Mouse (Mus musculus) lung, embryonic 16.5 days (tissue): ENCODE results near the gene Plac1. TPM values are rescaled to one million over a fixed set of nuclear protein-coding genes. Genes with fewer than 3 reads are reported as not detected.

Source experiments
- ATAC-seq: fragments of 200-750 bp; cut with Nextera tagmentation; 2 replicates; pipeline ENCODE4 v1.8.0; 2017; ENCODE audit warnings: low read depth, mild to moderate bottlenecking, moderate library complexity
- H3K27ac ChIP-seq: fragments of 300-500 bp; sonication (generic); 2 replicates; pipeline ENCODE4 v1.5.1; 2014; ENCODE audit warnings: mild to moderate bottlenecking, control low read depth, low read length
- H3K27me3 ChIP-seq: fragments of 300-500 bp; sonication (generic); 2 replicates; pipeline ENCODE4 v1.6.1; 2014; ENCODE audit warnings: low read depth, low read length, mixed read lengths; ENCODE audit not compliant: control insufficient read depth, insufficient read depth
- H3K36me3 ChIP-seq: fragments of 300-500 bp; sonication (generic); 2 replicates; pipeline ENCODE4 v1.6.1; 2014; ENCODE audit warnings: low read length; ENCODE audit not compliant: control insufficient read depth, insufficient read depth
- H3K4me1 ChIP-seq: fragments of 300-500 bp; sonication (generic); replicated peaks from 2 replicates; pipeline ENCODE4 v1.6.1; 2014; ENCODE audit warnings: low read length, mixed read lengths; ENCODE audit not compliant: control insufficient read depth, insufficient read depth
- H3K4me2 ChIP-seq: fragments of 300-500 bp; sonication (generic); 2 replicates; pipeline ENCODE4 v1.6.1; 2014; ENCODE audit warnings: low read depth, low read length, control low read depth
- H3K4me3 ChIP-seq: fragments of 300-500 bp; sonication (generic); 2 replicates; pipeline ENCODE4 v1.5.1; 2014; ENCODE audit warnings: mild to moderate bottlenecking, low read length, control low read depth
- H3K9ac ChIP-seq: fragments of 300-500 bp; sonication (generic); 2 replicates; pipeline ENCODE4 v1.6.1; 2014; ENCODE audit warnings: low read length, control low read depth
- H3K9me3 ChIP-seq: fragments of 300-500 bp; sonication (generic); 2 replicates; pipeline ENCODE4 v1.6.1; 2016; ENCODE audit warnings: low read length; ENCODE audit not compliant: control insufficient read depth
- WGBS: fragments of 180-500 bp; shearing (Covaris S2); extraction: QIAGEN DNeasy Blood & Tissue Kit; methylation state at CpG from one replicate; pipeline ENCODE4 v1.1.7; 2014; 5-methylcytosine and 5-hydroxymethylcytosine counted together
- polyA plus RNA-seq: library from polyadenylated mRNA; unstranded; fragments of >200 nt; fragmentation: Nextera tagmentation; extraction: Ambion mirVana; gene quantifications from 2 replicates; pipeline ENCODE4 v1.2.1, GENCODE M21; 2015

Gene Plac1
- polyA plus RNA-seq, 1 experiment from 2014 or later = 19.5 TPM

GRCm38 (mm10) chrX:53107127-53107526, 132.8 kb downstream of the Plac1 start:
- Histone ChIP-seq H3K36me3 (no peaks in the 10 kb centered on the region), H3K4me3 (no peak overlapping the region), H3K27ac (peak overlapping the region; percentile 27; the same call in 1 of the 2 replicates), H3K9ac (no peak overlapping the region), H3K4me1 (no peaks in the 10 kb centered on the region), H3K9me3 (no peaks in the 10 kb centered on the region), H3K27me3 (no peaks in the 10 kb centered on the region), H3K4me2 (no peak overlapping the region)
- ATAC-seq = peak; percentile 51; the same call in 1 of the 2 replicates
- 52% methylated on average over 2 of the region's 2 CpGs for WGBS

GRCm38 (mm10) chrX:53101165-53101564, 138.7 kb downstream of the Plac1 start:
- 38% methylated on average over 2 of the region's 2 CpGs for WGBS
- Histone ChIP-seq H3K4me2 (no peak overlapping the region), H3K4me3 (no peak overlapping the region), H3K9me3 (no peaks in the 10 kb centered on the region), H3K36me3 (no peaks in the 10 kb centered on the region), H3K9ac (no peak overlapping the region), H3K27me3 (no peaks in the 10 kb centered on the region), H3K27ac (no peak overlapping the region; the same call in 1 of the 2 replicates), H3K4me1 (no peaks in the 10 kb centered on the region)
- no peak; the same call in 1 of the 2 replicates for ATAC-seq

GRCm38 (mm10) chrX:53099951-53100350, 140.0 kb downstream of the Plac1 start:
- no peaks in the 10 kb centered on the region for H3K4me1 ChIP-seq
- 0 out of 2 replicates have a peak, but pooled peaks have one; percentile 31 for ATAC-seq
- no peaks in the 10 kb centered on the region for H3K36me3 ChIP-seq
- no peaks in the 10 kb centered on the region for H3K27me3 ChIP-seq
- no peak overlapping the region for H3K4me3 ChIP-seq
- H3K27ac ChIP-seq = no peak overlapping the region
- H3K9ac ChIP-seq = no peak overlapping the region
- no peak overlapping the region for H3K4me2 ChIP-seq
- H3K9me3 ChIP-seq = no peaks in the 10 kb centered on the region
- 41% methylated on average over 7 of the region's 7 CpGs for WGBS

GRCm38 (mm10) chrX:53099266-53099665, 140.6 kb downstream of the Plac1 start:
- no peaks in the 10 kb centered on the region for H3K9me3 ChIP-seq
- peak; percentile 41; the same call in 1 of the 2 replicates for ATAC-seq
- H3K36me3 ChIP-seq = no peaks in the 10 kb centered on the region
- no peaks in the 10 kb centered on the region for H3K4me1 ChIP-seq
- H3K9ac ChIP-seq = no peak overlapping the region
- H3K27me3 ChIP-seq = no peaks in the 10 kb centered on the region
- no peak overlapping the region for H3K4me2 ChIP-seq
- 0 out of 2 replicates have a peak overlapping the region, but pooled peaks have one; percentile 10 for H3K27ac ChIP-seq
- H3K4me3 ChIP-seq = no peak overlapping the region
- WGBS = 58% methylated on average over 3 of the region's 3 CpGs

- no peaks in the 10 kb centered on the region for H3K9me3 ChIP-seq
- no peak for ATAC-seq
- no peak overlapping the region for H3K9ac ChIP-seq
- no peak overlapping the region for H3K4me3 ChIP-seq
- H3K4me1 ChIP-seq = no peaks in the 10 kb centered on the region
- no peaks in the 10 kb centered on the region for H3K27me3 ChIP-seq
- 77% methylated on average over 4 of the region's 4 CpGs for WGBS
- H3K36me3 ChIP-seq = no peaks in the 10 kb centered on the region
- H3K27ac ChIP-seq = no peak overlapping the region
- no peak overlapping the region for H3K4me2 ChIP-seq
These were observed 141.6 kb downstream of the Plac1 start for GRCm38 (mm10) chrX:53098293-53098692.

- Histone ChIP-seq H3K4me2 (no peak overlapping the region), H3K9ac (no peak overlapping the region), H3K27me3 (no peaks in the 10 kb centered on the region), H3K27ac (no peak overlapping the region), H3K4me1 (no peaks in the 10 kb centered on the region), H3K36me3 (no peaks in the 10 kb centered on the region), H3K9me3 (no peaks in the 10 kb centered on the region), H3K4me3 (no peak overlapping the region)
- 70% methylated on average over 4 of the region's 4 CpGs for WGBS
- ATAC-seq = no peak
These were observed 142.1 kb downstream of the Plac1 start for GRCm38 (mm10) chrX:53097786-53098185.

- H3K27ac ChIP-seq = no peak overlapping the region
- H3K27me3 ChIP-seq = no peaks in the 10 kb centered on the region
- H3K4me2 ChIP-seq = no peak overlapping the region
- 50% methylated on average over 2 of the region's 2 CpGs for WGBS
- no peak overlapping the region for H3K4me3 ChIP-seq
- H3K4me1 ChIP-seq = no peaks in the 10 kb centered on the region
- H3K9ac ChIP-seq = no peak overlapping the region
- ATAC-seq = no peak
- H3K9me3 ChIP-seq = no peaks in the 10 kb centered on the region
- H3K36me3 ChIP-seq = no peaks in the 10 kb centered on the region
These were observed 146.5 kb downstream of the Plac1 start for GRCm38 (mm10) chrX:53093381-53093780.

GRCm38 (mm10) chrX:53088663-53089292, 151.1 kb downstream of the Plac1 start:
- H3K27ac ChIP-seq = no peak overlapping the region

GRCm38 (mm10) chrX:53087202-53087601, 152.7 kb downstream of the Plac1 start:
- H3K9ac ChIP-seq = no peak overlapping the region
- H3K27ac ChIP-seq = no peak overlapping the region
- no peak overlapping the region for H3K4me2 ChIP-seq
- H3K27me3 ChIP-seq = no peaks in the 10 kb centered on the region
- 89% methylated on average over 1 of the region's 1 CpGs for WGBS
- no peak overlapping the region for H3K4me3 ChIP-seq
- no peak for ATAC-seq
- H3K4me1 ChIP-seq = no peaks in the 10 kb centered on the region
- H3K9me3 ChIP-seq = no peaks in the 10 kb centered on the region
- no peaks in the 10 kb centered on the region for H3K36me3 ChIP-seq

More at GRCm38 (mm10) chrX:53088663-53089292, 151.1 kb downstream of the Plac1 start:
- H3K9ac ChIP-seq = no peak overlapping the region
- no peak overlapping the region for H3K4me2 ChIP-seq
- 63% methylated on average over 5 of the region's 5 CpGs for WGBS
- H3K4me3 ChIP-seq = no peak overlapping the region
- ATAC-seq = no peak
- no peaks in the 10 kb centered on the region for H3K4me1 ChIP-seq
- H3K9me3 ChIP-seq = no peaks in the 10 kb centered on the region
- no peaks in the 10 kb centered on the region for H3K27me3 ChIP-seq
- no peaks in the 10 kb centered on the region for H3K36me3 ChIP-seq
